Mouse (Mus musculus) CH12.LX (cell line): ENCODE results near the gene Slc5a4b. TPM values are rescaled to one million over a fixed set of nuclear protein-coding genes. Genes with fewer than 3 reads are reported as not detected.

Experiments used
- DNase-seq: peaks from one replicate; pipeline ENCODE4 v3.0.0-alpha.2; 2013; ENCODE audit errors: extremely low read depth
- H3K27ac ChIP-seq: 2 replicates; pipeline ENCODE4 v1.5.1; 2012; ENCODE audit warnings: low read depth, mild to moderate bottlenecking, control low read depth, moderate library complexity; ENCODE audit not compliant: insufficient read depth
- H3K27me3 ChIP-seq: replicated peaks from 2 replicates; pipeline ENCODE3; 2012; ENCODE audit warnings: inconsistent platforms
- H3K36me3 ChIP-seq, 2 experiments: replicated peaks in 1 of 2; 2 replicates each; pipeline versions ENCODE3 to v1.6.1; 2012; ENCODE audit warnings: inconsistent platforms in 1 of 2, low read length in 1 of 2, mild to moderate bottlenecking in 1 of 2, mixed read lengths in 1 of 2, moderate library complexity in 1 of 2; ENCODE audit not compliant: control insufficient read depth in 1 of 2, insufficient read depth in 1 of 2
- H3K4me1 ChIP-seq, 2 experiments: 2 replicates each; pipeline ENCODE4 v1.6.1; 2012; ENCODE audit warnings: inconsistent platforms in 1 of 2, moderate library complexity in 1 of 2; ENCODE audit not compliant: insufficient read depth in 2 of 2, control insufficient read depth in 1 of 2
- H3K4me2 ChIP-seq: 2 replicates; pipeline ENCODE4 v1.6.1; 2012; ENCODE audit warnings: low read depth, mild to moderate bottlenecking, control low read depth; ENCODE audit not compliant: poor library complexity, insufficient read depth, severe bottlenecking
- H3K4me3 ChIP-seq, 3 experiments: fragments of 150-350 bp in 1 of 3; sonication (generic) in 1 of 3; replicated peaks in 1 of 3; 2 replicates each; pipeline versions ENCODE3 to v1.5.1; 2011 to 2012; ENCODE audit warnings: low read depth in 2 of 3, low read length in 2 of 3, mild to moderate bottlenecking in 2 of 3, moderate library complexity in 2 of 3, control low read depth in 1 of 3, improper control_type of control experiment in 1 of 3, inconsistent platforms in 1 of 3, mixed read lengths in 1 of 3; ENCODE audit not compliant: poor library complexity in 1 of 3
- H3K79me2 ChIP-seq: replicated peaks from 2 replicates; pipeline ENCODE4 v1.6.1; 2012; ENCODE audit warnings: mild to moderate bottlenecking, moderate library complexity; ENCODE audit not compliant: control insufficient read depth, poor library complexity, insufficient read depth, severe bottlenecking; ENCODE audit errors: extremely low read depth
- H3K9ac ChIP-seq: 2 replicates; pipeline ENCODE4 v1.6.1; 2012; ENCODE audit warnings: low read depth, mild to moderate bottlenecking, control low read depth, moderate library complexity; ENCODE audit not compliant: insufficient read depth
- H3K9me3 ChIP-seq: replicated peaks from 2 replicates; pipeline ENCODE3; 2012; ENCODE audit warnings: low read length, inconsistent platforms, mixed read lengths
- CTCF ChIP-seq, 2 experiments: IDR thresholded peaks in 1 of 2; conservative IDR thresholded peaks in 1 of 2; 2 replicates each; pipeline ENCODE4 v1.5.1; 2011 to 2012; ENCODE audit warnings: low read depth in 2 of 2, low read length in 2 of 2, improper control_type of control experiment in 1 of 2, inconsistent platforms in 1 of 2, mild to moderate bottlenecking in 1 of 2, moderate library complexity in 1 of 2
- ELF1 ChIP-seq: IDR thresholded peaks from 2 replicates; pipeline ENCODE4 v1.6.1; 2014; ENCODE audit warnings: low read depth, mild to moderate bottlenecking, inconsistent platforms, low read length, improper control_type of control experiment
- IRF4 ChIP-seq: IDR thresholded peaks from 2 replicates; pipeline ENCODE4 v1.6.1; 2014; ENCODE audit warnings: low read depth, mild to moderate bottlenecking, inconsistent platforms, low read length, improper control_type of control experiment
- JUN ChIP-seq: IDR thresholded peaks from 2 replicates; pipeline ENCODE4 v1.6.1; 2011; ENCODE audit warnings: low read depth, mild to moderate bottlenecking, low read length, improper control_type of control experiment, moderate library complexity; ENCODE audit not compliant: insufficient read depth
- KAT2A ChIP-seq: IDR thresholded peaks from 2 replicates; pipeline ENCODE4 v1.6.1; 2012; ENCODE audit warnings: low read length, improper control_type of control experiment, inconsistent platforms; ENCODE audit not compliant: insufficient replicate concordance
- MYC ChIP-seq: IDR thresholded peaks from 2 replicates; pipeline ENCODE4 v1.6.1; 2011; ENCODE audit warnings: low read depth, mild to moderate bottlenecking, improper control_type of control experiment, low read length
- NRF1 ChIP-seq: IDR thresholded peaks from 2 replicates; pipeline ENCODE4 v1.6.1; 2014; ENCODE audit warnings: low read depth, mild to moderate bottlenecking, inconsistent platforms, low read length, improper control_type of control experiment, moderate library complexity
- POLR2AphosphoS2 ChIP-seq: IDR thresholded peaks from 2 replicates; pipeline ENCODE4 v1.6.1; 2011; ENCODE audit warnings: low read depth, low read length, improper control_type of control experiment
- RAD21 ChIP-seq: IDR thresholded peaks from 2 replicates; pipeline ENCODE4 v1.6.1; 2011; ENCODE audit warnings: low read depth, mild to moderate bottlenecking, low read length, improper control_type of control experiment, moderate library complexity
- RCOR1 ChIP-seq: conservative IDR thresholded peaks from 2 replicates; pipeline ENCODE4 v1.6.1; 2012; ENCODE audit warnings: low read depth, mild to moderate bottlenecking, inconsistent platforms, low read length, improper control_type of control experiment
- SIN3A ChIP-seq: IDR thresholded peaks from 2 replicates; pipeline ENCODE4 v1.6.1; 2012; ENCODE audit warnings: low read length, improper control_type of control experiment, inconsistent platforms
- SMC3 ChIP-seq: IDR thresholded peaks from 2 replicates; pipeline ENCODE4 v1.6.1; 2011; ENCODE audit warnings: low read depth, low read length, improper control_type of control experiment
- TCF12 ChIP-seq: IDR thresholded peaks from 2 replicates; pipeline ENCODE4 v1.6.1; 2014; ENCODE audit warnings: low read depth, mild to moderate bottlenecking, inconsistent platforms, low read length, improper control_type of control experiment
- USF1 ChIP-seq: IDR thresholded peaks from 2 replicates; pipeline ENCODE4 v1.6.1; 2014; ENCODE audit warnings: low read depth, mild to moderate bottlenecking, inconsistent platforms, low read length, improper control_type of control experiment
- USF2 ChIP-seq: conservative IDR thresholded peaks from 2 replicates; pipeline ENCODE4 v1.6.1; 2011; ENCODE audit warnings: low read depth, low read length, improper control_type of control experiment
- ZC3H11A ChIP-seq: IDR thresholded peaks from 2 replicates; pipeline ENCODE4 v1.6.1; 2012; ENCODE audit warnings: low read depth, mild to moderate bottlenecking, inconsistent platforms, low read length, improper control_type of control experiment
- ZNF384 ChIP-seq: IDR thresholded peaks from 2 replicates; pipeline ENCODE4 v1.6.1; 2012; ENCODE audit warnings: low read depth, low read length, improper control_type of control experiment, inconsistent platforms
- dilution Hi-C: fragments of 300-500 bp; cut with MboI; formaldehyde crosslinking; loops from 2 replicates; pipeline ENCODE4 v1.14.3; 2020; ENCODE audit warnings: low sequenced_read_pairs; ENCODE audit not compliant: extremely low pct_unique_long_range_greater_than_20kb, extremely low pct_ligation_motif_present
- in situ Hi-C: fragments of 300-500 bp; cut with MboI; formaldehyde crosslinking; loops from 3 replicates; pipeline ENCODE4 v1.14.3; 2019; ENCODE audit warnings: low sequenced_read_pairs, low pct_ligation_motif_present, low pct_unique_long_range_greater_than_20kb, mixed read lengths
- polyA plus RNA-seq: library from polyadenylated mRNA; unstranded; fragments of >175 nt; gene quantifications from 2 replicates; pipeline ENCODE4 v1.2.1, GENCODE M21; 2012; ENCODE audit warnings: low read depth; ENCODE audit not compliant: insufficient read length
- total RNA-seq, 2 experiments: library from RNA; depleted of rRNA; stranded (reverse); fragments of 300-350 nt in 1 of 2; fragments of >200 nt in 1 of 2; gene quantifications; 2 replicates each; pipeline ENCODE4 v1.2.3; 2012 to 2014

The Slc5a4b gene
- total and polyA plus RNA-seq, 3 experiments = not detected

GRCm38 (mm10) chr10:76147278-76147677, 36.5 kb upstream of the Slc5a4b start, which contains the start of gene Slc5a4a:
Slc5a4a (plus strand) TSS chr10:76147451.
- no peak for DNase-seq

GRCm38 (mm10) chr10:76146846-76147245, 36.1 kb upstream of the Slc5a4b start:
- H3K9me3 ChIP-seq = no peaks in the 10 kb centered on the region
- H3K4me2 ChIP-seq = no peak overlapping the region
- dilution Hi-C loops = no loop called here
- in situ Hi-C loops = no loop called here
- no peak overlapping the region for H3K4me3 ChIP-seq
- no peaks in the 10 kb centered on the region for H3K4me1 ChIP-seq
- no peak overlapping the region for H3K27ac ChIP-seq
- H3K36me3 ChIP-seq = no peaks in the 10 kb centered on the region
- TF ChIP-seq USF1 (no peak), MYC (no peak), IRF4 (no peak), ZC3H11A (no peak), RCOR1 (no peak), TCF12 (no peak), KAT2A (no peak), NRF1 (no peak), JUN (no peak)
- H3K27me3 ChIP-seq = peaks cover 4% of the 10 kb centered on the region
- no peaks in the 10 kb centered on the region for H3K79me2 ChIP-seq
- no peak overlapping the region for H3K9ac ChIP-seq
- no peak for DNase-seq

More at GRCm38 (mm10) chr10:76147278-76147677, 36.5 kb upstream of the Slc5a4b start, which contains the start of gene Slc5a4a:
- Histone ChIP-seq H3K9ac (no peak within 1 kb of the TSS), H3K4me1 (no peaks in the 10 kb centered on the region), H3K79me2 (no peaks in the 10 kb centered on the region), H3K4me2 (no peak within 1 kb of the TSS), H3K27ac (no peak within 1 kb of the TSS), H3K9me3 (no peaks in the 10 kb centered on the region), H3K36me3 (no peaks in the 10 kb centered on the region), H3K27me3 (peaks cover 4% of the 10 kb centered on the region), H3K4me3 (no peak within 1 kb of the TSS)
- dilution Hi-C loops (no loop called here), in situ Hi-C loops (no loop called here)
- no peak for TF ChIP-seq ELF1
- no peak for TF ChIP-seq ZNF384
- no peak for TF ChIP-seq RAD21

GRCm38 (mm10) chr10:76136318-76136717, 25.6 kb upstream of the Slc5a4b start:
- in situ Hi-C loops = no loop called here
- no peaks in the 10 kb centered on the region for H3K4me1 ChIP-seq
- no peak overlapping the region for H3K9ac ChIP-seq
- TF ChIP-seq SIN3A = no peak
- TF ChIP-seq RAD21 = peak; percentile 48
- TF ChIP-seq POLR2AphosphoS2 = no peak
- no peak for TF ChIP-seq ELF1
- no peak for TF ChIP-seq MYC
- TF ChIP-seq CTCF (conservative IDR thresholded peaks at IDR 0.05 in 1 of 2, IDR thresholded peaks at IDR 0.05 in 1 of 2; ENCODE audit: low read depth in 2 of 2, low read length in 2 of 2) = peak in 1 of 2 experiments; percentile 55; a peak in 2 of 4 replicates
- peak; percentile 32 for TF ChIP-seq SMC3
- TF ChIP-seq USF2 = no peak
- no peaks in the 10 kb centered on the region for H3K9me3 ChIP-seq
- H3K4me3 ChIP-seq = no peak overlapping the region
- no peaks in the 10 kb centered on the region for H3K36me3 ChIP-seq
- no peak overlapping the region for H3K27ac ChIP-seq
- DNase-seq = peak; percentile 12
- dilution Hi-C loops = no loop called here
- no peaks in the 10 kb centered on the region for H3K79me2 ChIP-seq
- H3K27me3 ChIP-seq = no peaks in the 10 kb centered on the region
- H3K4me2 ChIP-seq = no peak overlapping the region
